Mouse (Mus musculus): ENCODE measurements at regions not wholly inside any gene's neighbourhood (a gene's known extent, or its start where the extent isn't known, plus 50 kb on each side); places are given as distances from the start of the nearest gene placed in this dataset.

DNA sequence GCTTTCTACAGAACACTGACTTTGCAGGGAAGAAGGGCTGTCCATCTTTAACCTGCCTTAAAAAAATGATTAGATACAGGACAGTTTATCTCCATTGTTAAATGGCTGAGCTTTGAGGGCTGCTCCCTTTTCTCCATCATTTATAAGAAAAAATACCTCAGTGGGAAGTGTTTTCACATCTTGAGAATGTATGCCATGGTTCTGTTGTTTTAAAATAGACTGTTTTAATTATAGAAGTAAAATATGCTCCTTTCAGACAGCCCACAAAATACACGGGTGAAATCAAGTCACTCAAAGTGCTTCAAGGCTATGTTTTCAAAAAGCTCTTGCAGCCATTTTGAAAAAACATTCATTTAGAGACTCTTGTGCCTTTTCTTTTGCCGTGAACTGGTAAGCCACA lies 50.0 kb upstream of the Klf7 start:
- TF ChIP-seq CTCF (IDR thresholded peaks at IDR 0.05; ENCODE audit: low read depth, low read length) (no peak), POLR2A (IDR thresholded peaks at IDR 0.05; ENCODE audit: extremely low read depth, insufficient read depth, low read length) (no peak)

Measured in liver, adult 2 months (tissue).